Mouse (Mus musculus): ENCODE data around the gene Usp21.

- TF ChIP-seq ZC3H11A (IDR thresholded peaks at IDR 0.05; ENCODE audit: low read depth, low read length) (no peak), MAFK (IDR thresholded peaks at IDR 0.05; ENCODE audit: borderline replicate concordance, low read depth, low read length) (no peak), POLR2A (IDR thresholded peaks at IDR 0.05; ENCODE audit: control insufficient read depth in 1 of 2, insufficient read depth in 1 of 2, low read depth in 1 of 2, low read length in 2 of 2, poor library complexity in 1 of 2) (no peak), ZKSCAN1 (IDR thresholded peaks at IDR 0.05; ENCODE audit: low read depth, low read length) (no peak), CTCF (IDR thresholded peaks at IDR 0.05 in 2 of 3, conservative IDR thresholded peaks at IDR 0.05 in 1 of 3; ENCODE audit: control insufficient read depth in 1 of 3, insufficient read depth in 1 of 3, low read depth in 2 of 3, low read length in 3 of 3, poor library complexity in 1 of 3, severe bottlenecking in 1 of 3) (no peak), TBP (IDR thresholded peaks at IDR 0.05; ENCODE audit: low read depth, low read length) (no peak), EP300 (IDR thresholded peaks at IDR 0.05; ENCODE audit: low read depth in 1 of 2, low read length in 2 of 2) (no peak), MAX (IDR thresholded peaks at IDR 0.05; ENCODE audit: low read length) (no peak), MXI1 (IDR thresholded peaks at IDR 0.05; ENCODE audit: low read depth, low read length) (no peak), HCFC1 (IDR thresholded peaks at IDR 0.05; ENCODE audit: low read depth, low read length) (no peak), ELF1 (IDR thresholded peaks at IDR 0.05; ENCODE audit: low read depth, low read length) (no peak), MAZ (IDR thresholded peaks at IDR 0.05; ENCODE audit: low read depth, low read length) (no peak), NRF1 (IDR thresholded peaks at IDR 0.05; ENCODE audit: insufficient read depth, low read depth, low read length, poor library complexity, severe bottlenecking) (no peak)
These were observed 8.6 kb downstream of the Usp21 start for GRCm38 (mm10) chr1:171279012-171279705.
